Mouse (Mus musculus) heart, adult 2 months (tissue): ENCODE results near the gene Mars2. TPM values are rescaled to one million over a fixed set of nuclear protein-coding genes. Genes with fewer than 3 reads are reported as not detected.

ENCODE experiments used
- DNase-seq, 2 experiments: peaks; one replicate each; pipeline ENCODE4 v3.0.0; 2021
- H3K27ac ChIP-seq: fragments of 200-600 bp; 2 replicates; pipeline ENCODE4 v1.8.1; 2022
- H3K27me3 ChIP-seq: fragments of 200-500 bp; 2 replicates; pipeline ENCODE4 v1.6.1; 2012; ENCODE audit warnings: mild to moderate bottlenecking, low read length, inconsistent platforms, mixed read lengths; ENCODE audit not compliant: control insufficient read depth, insufficient read depth
- H3K36me3 ChIP-seq: fragments of 200-500 bp; 2 replicates; pipeline ENCODE4 v1.6.1; 2012; ENCODE audit warnings: low read length, inconsistent platforms; ENCODE audit not compliant: control insufficient read depth, insufficient read depth
- H3K4me1 ChIP-seq: fragments of 200-500 bp; 2 replicates; pipeline ENCODE4 v1.6.1; 2011; ENCODE audit warnings: low read length; ENCODE audit not compliant: control insufficient read depth, insufficient read depth
- H3K4me3 ChIP-seq: fragments of 200-600 bp; 2 replicates; pipeline ENCODE4 v1.8.1; 2022
- H3K79me2 ChIP-seq: fragments of 200-500 bp; replicated peaks from 2 replicates; pipeline ENCODE4 v1.6.1; 2012; ENCODE audit warnings: mild to moderate bottlenecking, inconsistent platforms, low read length, moderate library complexity, mixed read lengths; ENCODE audit not compliant: control insufficient read depth, insufficient read depth
- H3K9ac ChIP-seq: fragments of 200-500 bp; 2 replicates; pipeline ENCODE4 v1.6.1; 2012; ENCODE audit warnings: low read depth, mild to moderate bottlenecking, control low read depth, inconsistent platforms, low read length, mixed read lengths
- CTCF ChIP-seq: fragments of 200-600 bp; IDR thresholded peaks from 2 replicates; pipeline ENCODE4 v1.8.1; 2022; ENCODE audit warnings: antibody characterized with exemption, mild to moderate bottlenecking, moderate library complexity
- EP300 ChIP-seq: fragments of 200-500 bp; IDR thresholded peaks from 2 replicates; pipeline ENCODE4 v1.6.1; 2011; ENCODE audit warnings: low read depth, low read length, control low read depth; ENCODE audit not compliant: insufficient read depth
- POLR2A ChIP-seq: fragments of 200-500 bp; IDR thresholded peaks from 2 replicates; pipeline ENCODE4 v1.6.1; 2011; ENCODE audit warnings: mild to moderate bottlenecking, low read depth, low read length, control low read depth; ENCODE audit not compliant: insufficient read depth
- WGBS: fragments of 180-500 bp; shearing (Covaris S2); methylation state at CpG from one replicate; pipeline ENCODE4 v1.1.7; 2018; 5-methylcytosine and 5-hydroxymethylcytosine counted together
- intact Hi-C: fragments of 180-260 bp; cut with DNase I; formaldehyde crosslinking; loops from one replicate; pipeline ENCODE4 v1.15.1; 2025
- polyA plus RNA-seq: library from polyadenylated mRNA; depleted of rRNA; stranded (reverse); fragments of >200 nt; gene quantifications from 2 replicates; pipeline ENCODE4 v1.2.3, GENCODE M21; 2012
- total RNA-seq, 2 experiments: library from RNA; stranded (reverse); gene quantifications; 2 replicates each; pipeline ENCODE4 v1.2.3; 2021

Mars2 gene
- total and polyA plus RNA-seq, 3 experiments = 2.0 to 5.3 (median 5.0) TPM

GRCm38 (mm10) chr1:55195021-55195420 is 42.0 kb upstream of the Mars2 start:
- Histone ChIP-seq H3K79me2 (no peaks in the 10 kb centered on the region), H3K4me1 (peaks cover 3% of the 10 kb centered on the region; the same call in 1 of the 2 replicates), H3K4me3 (no peak overlapping the region), H3K27ac (no peak overlapping the region), H3K36me3 (no peaks in the 10 kb centered on the region), H3K27me3 (no peaks in the 10 kb centered on the region), H3K9ac (no peak overlapping the region)
- DNase-seq = no peak
- WGBS = 89% methylated on average over 4 of the region's 4 CpGs
- TF ChIP-seq POLR2A (no peak), CTCF (no peak), EP300 (no peak)
- intact Hi-C loops = no loop called here

- Histone ChIP-seq H3K27ac (peak overlapping the region; percentile 39; the same call in 1 of the 2 replicates), H3K9ac (no peak overlapping the region), H3K36me3 (no peaks in the 10 kb centered on the region), H3K27me3 (no peaks in the 10 kb centered on the region), H3K4me3 (no peak overlapping the region), H3K4me1 (peaks cover 3% of the 10 kb centered on the region; the same call in 1 of the 2 replicates), H3K79me2 (no peaks in the 10 kb centered on the region)
- DNase-seq = no peak
- TF ChIP-seq EP300 (no peak), POLR2A (no peak), CTCF (no peak)
- intact Hi-C loops = no loop called here
- 38% methylated on average over 6 of the region's 6 CpGs for WGBS
Measured at GRCm38 (mm10) chr1:55196327-55197003, 40.5 kb upstream of the Mars2 start.

- intact Hi-C loops = no loop called here
- WGBS = 58% methylated on average over 3 of the region's 3 CpGs
- H3K79me2 ChIP-seq = no peaks in the 10 kb centered on the region
- no peak for DNase-seq
- no peak overlapping the region for H3K27ac ChIP-seq
- TF ChIP-seq CTCF (no peak), POLR2A (no peak), EP300 (no peak)
- no peaks in the 10 kb centered on the region for H3K36me3 ChIP-seq
- no peak overlapping the region for H3K9ac ChIP-seq
- no peak overlapping the region for H3K4me3 ChIP-seq
- H3K27me3 ChIP-seq = no peaks in the 10 kb centered on the region
- no peaks in the 10 kb centered on the region for H3K4me1 ChIP-seq
Measured at GRCm38 (mm10) chr1:55198719-55199118, 38.3 kb upstream of the Mars2 start.

- intact Hi-C loops = loop anchor here (5.0 kb wide), 1 partner anchor 35 kb away; the partner anchor contains the start of gene Mars2
- Histone ChIP-seq H3K27ac (peak overlapping the region; percentile 69), H3K36me3 (no peaks in the 10 kb centered on the region), H3K4me1 (no peaks in the 10 kb centered on the region), H3K27me3 (no peaks in the 10 kb centered on the region), H3K79me2 (no peaks in the 10 kb centered on the region), H3K4me3 (peak overlapping the region; percentile 40), H3K9ac (peak overlapping the region; percentile 29; the same call in 1 of the 2 replicates)
- 49% methylated on average over 18 of the region's 18 CpGs for WGBS
- peak; percentile 68 to 70 for DNase-seq
- peak; percentile 24 for TF ChIP-seq CTCF
- TF ChIP-seq POLR2A = no peak
Measured at GRCm38 (mm10) chr1:55201850-55202752, 34.9 kb upstream of the Mars2 start.

- no peak for TF ChIP-seq EP300
- no peak for TF ChIP-seq CTCF
- TF ChIP-seq POLR2A = no peak
- Histone ChIP-seq H3K79me2 (no peaks in the 10 kb centered on the region), H3K4me3 (no peak overlapping the region), H3K4me1 (peaks cover 2% of the 10 kb centered on the region; the same call in 1 of the 2 replicates), H3K36me3 (no peaks in the 10 kb centered on the region), H3K9ac (no peak overlapping the region), H3K27ac (no peak overlapping the region), H3K27me3 (no peaks in the 10 kb centered on the region)
- WGBS = 73% methylated on average over 5 of the region's 5 CpGs
- DNase-seq = no peak
- intact Hi-C loops = no loop called here
Measured at GRCm38 (mm10) chr1:55205808-55206327, 31.1 kb upstream of the Mars2 start.

GRCm38 (mm10) chr1:55207561-55207960 is 29.4 kb upstream of the Mars2 start:
- no peak overlapping the region for H3K4me3 ChIP-seq
- no peaks in the 10 kb centered on the region for H3K27me3 ChIP-seq
- TF ChIP-seq CTCF (no peak), POLR2A (no peak), EP300 (no peak)
- no peaks in the 10 kb centered on the region for H3K36me3 ChIP-seq
- H3K79me2 ChIP-seq = no peaks in the 10 kb centered on the region
- intact Hi-C loops = no loop called here
- H3K9ac ChIP-seq = no peak overlapping the region
- no peak for DNase-seq
- H3K27ac ChIP-seq = no peak overlapping the region
- 88% methylated on average over 6 of the region's 6 CpGs for WGBS
- peaks cover 2% of the 10 kb centered on the region; the same call in 1 of the 2 replicates for H3K4me1 ChIP-seq
